Mouse (Mus musculus) gastrocnemius, adult 2 months (tissue): ENCODE measurements around the gene Zcchc8. TPM values are rescaled to one million over a fixed set of nuclear protein-coding genes. Genes with fewer than 3 reads are reported as not detected.

ENCODE experiments used
- DNase-seq: peaks from one replicate; pipeline ENCODE4 v3.0.0; 2022
- H3K27ac ChIP-seq: fragments of 200-600 bp; 2 replicates; pipeline ENCODE4 v1.8.1; 2022; ENCODE audit warnings: mild to moderate bottlenecking
- H3K4me3 ChIP-seq: fragments of 200-600 bp; 2 replicates; pipeline ENCODE4 v1.8.1; 2022; ENCODE audit warnings: mild to moderate bottlenecking, moderate library complexity
- CTCF ChIP-seq: fragments of 200-600 bp; IDR thresholded peaks from 2 replicates; pipeline ENCODE4 v1.8.1; 2022; ENCODE audit warnings: antibody characterized with exemption, mild to moderate bottlenecking, moderate library complexity
- intact Hi-C: fragments of 180-260 bp; cut with DNase I; formaldehyde crosslinking; loops from one replicate; pipeline ENCODE4 v1.15.1; 2025
- total RNA-seq, 2 experiments: library from RNA; stranded (reverse); gene quantifications; 2 replicates each; pipeline ENCODE4 v1.2.3; 2021

The Zcchc8 gene
- total RNA-seq, 2 experiments from 2014 or later: 17.1 to 22.0 TPM

- H3K27ac ChIP-seq: peak overlapping the region; percentile 35; the same call in 1 of the 2 replicates
- no peak for TF ChIP-seq CTCF
- peak; percentile 9 for DNase-seq
- intact Hi-C loops: loop anchor here (5.0 kb wide), 1 partner anchor 42 kb away; no protein-coding TSS in a partner anchor
- no peak overlapping the region for H3K4me3 ChIP-seq
Measured at GRCm38 (mm10) chr5:123654937-123655336, 66.0 kb downstream of the Zcchc8 start.

- no peak overlapping the region for H3K4me3 ChIP-seq
- peak; percentile 15 for DNase-seq
- intact Hi-C loops: no loop called here
- H3K27ac ChIP-seq: peak overlapping the region; percentile 61
- no peak for TF ChIP-seq CTCF
Measured at GRCm38 (mm10) chr5:123653287-123653801, 67.6 kb downstream of the Zcchc8 start.

- H3K27ac ChIP-seq: no peak overlapping the region
- H3K4me3 ChIP-seq: no peak overlapping the region
- TF ChIP-seq CTCF: peak; percentile 12; the same call in 1 of the 2 replicates
- peak; percentile 10 for DNase-seq
- intact Hi-C loops: no loop called here
Measured at GRCm38 (mm10) chr5:123650825-123651224, 70.1 kb downstream of the Zcchc8 start.

Other genes with a start within 250 kb of the Zcchc8 start
- not detected for gene Lrrc43, start 231.8 kb downstream of the Zcchc8 start, total RNA-seq
- not detected for gene Il31, start 231.6 kb downstream of the Zcchc8 start, total RNA-seq
- gene B3gnt4, start 210.6 kb downstream of the Zcchc8 start, total RNA-seq: not detected
- 10 to 100 TPM; 37.7 to 47.7 TPM for gene Diablo, start 196.9 kb downstream of the Zcchc8 start, total RNA-seq
- gene Gm49027, start 195.6 kb downstream of the Zcchc8 start, total RNA-seq: under 1 TPM in 1 of 2 experiments, not detected in 1; 0.36 TPM
- gene Vps33a, start 148.1 kb downstream of the Zcchc8 start, total RNA-seq: 10 to 100 TPM; 34.0 to 36.7 TPM
- 100 to 1,000 TPM; 286 to 331 TPM for gene Clip1, start 36.5 kb downstream of the Zcchc8 start, total RNA-seq
- 10 to 100 TPM; 39.4 to 41.2 TPM for gene Rsrc2, start 28.3 kb upstream of the Zcchc8 start, total RNA-seq
- gene Kntc1, start 28.6 kb upstream of the Zcchc8 start, total RNA-seq: not detected
- not detected for gene Hcar2, start 144.4 kb upstream of the Zcchc8 start, total RNA-seq
- gene Hcar1, start 158.9 kb upstream of the Zcchc8 start, total RNA-seq: under 1 TPM; 0.08 to 0.17 TPM
- 10 to 100 TPM; 40.1 to 49.3 TPM for gene Denr, start 186.1 kb upstream of the Zcchc8 start, total RNA-seq
- gene Gm43518, start 206.3 kb upstream of the Zcchc8 start, total RNA-seq: 1 to 10 TPM in 1 of 2 experiments, under 1 TPM in 1; 0.89 to 1.1 TPM
- gene Ccdc62, start 209.6 kb upstream of the Zcchc8 start, total RNA-seq: under 1 TPM; 0.66 to 0.73 TPM